Mouse (Mus musculus) brain, embryonic 14.5 days (tissue): Measurements from ENCODE around the gene Stat4.

Experiments
- CTCF ChIP-seq: fragments of 200-500 bp; IDR thresholded peaks from 2 replicates; pipeline ENCODE4 v1.5.1; 2012; ENCODE audit warnings: inconsistent platforms, mild to moderate bottlenecking, moderate library complexity, borderline replicate concordance; ENCODE audit not compliant: insufficient read depth, insufficient read length; ENCODE audit errors: extremely low read depth
- POLR2A ChIP-seq: fragments of 200-500 bp; IDR thresholded peaks from 2 replicates; pipeline ENCODE4 v1.6.1; 2012; ENCODE audit warnings: mild to moderate bottlenecking, inconsistent platforms, borderline replicate concordance; ENCODE audit not compliant: poor library complexity, insufficient read depth, insufficient read length, severe bottlenecking; ENCODE audit errors: extremely low read depth

- TF ChIP-seq CTCF (no peak), POLR2A (no peak)
These were observed 66.0 kb downstream of the Stat4 start for GRCm38 (mm10) chr1:52052910-52053309.
